Mouse (Mus musculus): Measurements from ENCODE around the gene Fam171a1.
"Not testable (repeated sequence)": the region's sequence is repeated elsewhere in the genome, so short reads cannot be mapped to it uniquely, and the experiment has no call there.

Gene Fam171a1

DNA sequence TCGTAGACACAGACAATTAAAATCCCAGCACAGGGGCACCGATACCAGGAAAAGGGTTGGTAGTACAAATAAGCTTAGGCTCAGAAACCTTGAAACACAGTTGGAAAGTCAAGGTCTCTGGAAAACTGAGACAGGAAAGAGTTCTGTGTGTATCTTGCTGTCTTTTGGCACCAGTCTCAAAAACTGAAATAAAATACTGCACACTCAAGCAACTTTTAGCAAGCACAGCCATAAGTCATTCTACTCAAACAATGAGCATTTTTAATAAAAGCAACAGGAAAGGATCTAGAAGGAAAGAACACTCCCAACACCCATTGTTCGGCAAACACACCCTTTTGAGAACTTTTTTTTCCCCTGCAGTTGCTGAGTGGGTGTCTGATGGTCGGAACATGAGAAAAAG, at the start of gene Fam171a1:
Gene Fam171a1, plus strand, starts transcription at position 359 of the 400 bp plus-strand sequence.
- DNase-seq, result no peak

DNA sequence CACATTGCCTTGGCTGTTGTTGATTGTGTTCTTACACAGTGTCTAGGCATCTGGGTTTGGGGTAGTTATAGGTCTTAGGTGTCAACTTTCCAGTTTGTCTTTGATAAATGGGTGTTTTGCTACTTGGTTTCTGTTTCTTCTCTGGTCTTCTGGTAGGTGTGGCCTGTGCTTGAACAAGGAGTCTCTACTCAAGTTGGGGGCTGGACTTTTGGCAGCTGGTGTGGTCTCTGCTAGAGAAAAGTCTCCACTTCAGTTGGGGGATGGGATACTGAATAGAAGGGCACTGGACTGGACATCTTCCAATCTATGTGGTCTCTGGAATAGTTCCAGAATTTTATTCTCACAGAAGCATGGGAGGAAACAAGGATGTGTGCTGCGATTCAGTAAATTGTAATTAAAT, 44.9 kb upstream of the Fam171a1 start:
- DNase-seq, result no peak

DNA sequence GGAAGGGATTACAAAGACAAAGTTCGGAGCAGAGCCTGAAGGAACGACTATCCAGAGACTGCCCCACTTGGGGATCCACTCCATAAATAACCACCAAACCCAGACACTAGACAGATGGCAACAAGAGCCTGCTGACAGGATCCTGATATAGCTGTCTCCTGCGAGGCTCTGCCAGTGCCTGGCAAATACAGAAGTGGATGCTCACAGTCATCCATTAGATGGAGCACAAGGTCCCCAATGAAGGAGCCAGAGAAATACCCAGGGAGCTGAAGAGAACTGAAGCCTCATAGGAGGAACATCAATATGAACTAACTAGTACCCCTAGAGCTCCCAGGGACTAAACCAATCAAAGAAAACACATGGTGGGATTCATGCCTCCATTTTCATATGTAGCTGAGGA, 25.7 kb upstream of the Fam171a1 start:
- not testable (repeated sequence) for DNase-seq

DNA sequence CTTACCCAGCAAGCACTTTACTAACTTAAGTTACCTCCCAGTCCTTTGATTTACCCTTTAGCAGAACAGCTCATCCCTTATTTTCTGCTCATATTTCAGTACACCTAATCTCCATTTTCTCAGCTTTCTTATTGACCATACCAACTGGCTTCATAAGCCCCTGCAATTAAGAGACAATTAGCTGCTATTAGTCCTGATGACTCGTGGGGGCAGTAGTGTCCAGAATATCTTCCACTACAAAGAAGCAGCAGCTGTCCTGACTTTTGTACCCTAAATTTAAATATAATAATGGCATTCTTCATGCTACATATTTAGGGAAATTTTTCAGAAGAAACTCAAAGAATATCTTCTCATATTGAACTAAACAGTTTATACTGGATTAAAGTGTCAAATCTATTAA, 24.8 kb upstream of the Fam171a1 start:
- DNase-seq, result no peak

DNA sequence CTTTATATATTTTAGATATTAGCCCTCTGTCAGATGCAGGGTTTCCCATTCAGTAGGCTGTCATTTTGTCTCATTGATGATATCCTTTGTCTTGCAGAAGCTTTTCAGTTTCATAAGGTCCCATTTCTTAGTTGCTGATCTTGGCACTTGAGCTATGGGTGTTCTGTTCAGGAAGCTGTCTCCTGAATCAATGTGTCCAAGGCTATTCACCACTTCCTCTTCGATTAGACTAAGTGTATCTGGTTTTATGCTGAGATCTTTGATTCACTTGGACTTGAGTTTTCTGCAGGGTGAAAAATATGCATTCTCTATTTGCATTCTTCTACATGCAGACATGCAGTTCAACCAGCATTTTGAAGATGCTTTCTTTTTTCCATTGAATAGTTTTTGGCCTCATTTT, 17.9 kb upstream of the Fam171a1 start:
- no peak for DNase-seq

GRCm38 (mm10) chr2:3099971-3100370, 14.1 kb upstream of the Fam171a1 start:
- no peak for DNase-seq

GRCm38 (mm10) chr2:3101292-3101957, 12.6 kb upstream of the Fam171a1 start:
- DNase-seq, result no peak

GRCm38 (mm10) chr2:3102360-3102759, 11.7 kb upstream of the Fam171a1 start:
- no peak for DNase-seq

DNA sequence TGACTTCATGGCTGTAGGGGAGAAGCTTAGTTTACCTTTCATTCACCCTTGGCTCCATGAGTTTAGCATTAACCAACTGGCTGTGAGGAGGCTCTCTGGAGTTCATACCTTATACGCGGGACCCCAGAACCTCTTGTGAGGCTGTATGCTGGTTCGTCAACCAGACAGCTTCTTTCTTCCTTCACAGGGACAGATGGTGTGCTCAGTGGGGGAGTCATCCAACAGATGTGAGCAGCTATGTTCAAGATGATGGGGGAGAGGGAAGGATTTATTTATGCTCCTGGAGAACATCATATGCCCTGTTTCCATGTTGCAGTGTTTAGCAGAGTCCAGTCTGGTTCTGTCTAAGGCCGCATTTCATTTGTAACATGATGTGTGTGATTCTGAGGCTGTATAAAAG, 6.6 kb upstream of the Fam171a1 start:
- DNase-seq, result no peak

DNA sequence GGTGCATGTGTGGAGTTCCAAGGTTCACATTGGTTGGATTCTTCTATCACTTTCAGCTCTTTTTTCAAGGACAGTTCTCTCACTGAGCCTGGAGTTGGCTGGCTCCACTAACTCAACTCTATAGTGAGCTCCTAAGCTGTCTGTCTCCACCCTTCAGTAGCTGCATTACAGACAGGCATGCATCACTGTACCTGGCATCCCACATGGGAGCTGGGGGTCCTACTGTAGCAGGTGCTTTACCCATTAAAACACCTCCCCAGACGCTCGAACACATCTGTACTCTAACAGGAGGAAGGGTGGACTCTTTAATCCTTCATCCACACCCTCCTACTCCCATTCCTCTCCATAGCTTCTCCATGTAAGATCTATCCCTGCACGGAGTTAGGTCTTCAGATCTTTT, 5.6 kb upstream of the Fam171a1 start:
- DNase-seq, result no peak

- DNase-seq, result no peak
These were observed 5.2 kb upstream of the Fam171a1 start for GRCm38 (mm10) chr2:3108834-3109233.

GRCm38 (mm10) chr2:3117855-3118202, 3.8 kb downstream of the Fam171a1 start:
- no peak for DNase-seq

DNA sequence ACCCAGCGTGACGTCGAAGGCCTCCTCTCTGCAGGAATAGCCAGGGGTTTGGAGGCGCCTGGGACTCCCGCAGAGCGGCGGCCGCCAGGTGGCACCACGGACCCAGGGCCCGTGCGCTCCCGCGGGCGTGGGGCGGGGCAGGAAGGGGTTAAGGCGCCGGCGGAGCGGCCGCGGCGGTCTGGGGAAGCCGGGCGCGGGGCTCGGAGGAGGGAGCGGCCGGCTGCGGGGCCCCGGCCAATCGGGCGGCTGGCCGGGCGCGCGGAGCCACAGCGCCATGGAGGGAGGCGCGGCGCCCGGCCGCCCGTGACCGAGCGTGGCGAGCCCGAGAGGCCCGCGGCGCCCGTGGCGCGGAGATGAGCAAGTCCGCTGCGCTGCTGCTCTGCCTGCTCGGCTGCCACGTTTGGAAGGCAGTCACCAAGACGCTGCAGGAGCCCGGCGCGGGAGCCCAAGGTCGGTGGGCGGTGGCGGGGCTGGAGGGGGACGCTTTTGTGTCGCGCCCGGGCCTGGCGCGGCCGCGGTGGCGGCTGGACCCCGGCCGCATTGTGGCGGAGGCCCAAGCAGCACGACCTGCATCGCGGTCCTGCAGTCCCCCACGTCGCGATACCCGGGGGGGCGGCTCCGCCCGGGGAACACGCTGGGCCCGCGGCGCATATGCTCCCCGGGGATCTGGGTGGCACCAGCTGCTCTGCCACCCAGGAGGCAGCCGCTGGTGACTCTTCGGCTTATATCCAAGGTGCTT, 4.3 kb downstream of the Fam171a1 start:
- peak; percentile 85 for DNase-seq

DNA sequence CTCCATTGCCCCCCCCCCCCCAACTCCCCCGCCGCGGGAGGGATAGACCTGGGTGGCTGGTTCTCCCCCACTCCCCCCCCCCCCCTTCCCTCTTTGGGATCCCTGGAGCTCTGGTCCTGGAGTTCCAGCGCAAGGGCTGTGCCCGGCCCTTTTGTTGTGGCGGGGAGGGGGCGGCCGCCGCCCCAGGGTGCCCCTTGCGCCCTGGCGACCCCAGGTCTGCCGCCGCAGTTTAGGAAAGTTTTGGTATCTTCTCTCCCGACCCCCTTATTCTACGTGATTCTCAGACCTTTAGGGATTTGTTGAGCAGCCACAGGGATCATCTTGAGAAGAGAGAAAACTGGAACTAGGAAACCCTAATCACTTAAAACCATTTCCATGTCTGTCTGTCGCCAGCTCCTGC, 4.9 kb downstream of the Fam171a1 start:
- no peak for DNase-seq

- no peak for DNase-seq
These were observed 5.4 kb downstream of the Fam171a1 start for GRCm38 (mm10) chr2:3119371-3119935.

DNA sequence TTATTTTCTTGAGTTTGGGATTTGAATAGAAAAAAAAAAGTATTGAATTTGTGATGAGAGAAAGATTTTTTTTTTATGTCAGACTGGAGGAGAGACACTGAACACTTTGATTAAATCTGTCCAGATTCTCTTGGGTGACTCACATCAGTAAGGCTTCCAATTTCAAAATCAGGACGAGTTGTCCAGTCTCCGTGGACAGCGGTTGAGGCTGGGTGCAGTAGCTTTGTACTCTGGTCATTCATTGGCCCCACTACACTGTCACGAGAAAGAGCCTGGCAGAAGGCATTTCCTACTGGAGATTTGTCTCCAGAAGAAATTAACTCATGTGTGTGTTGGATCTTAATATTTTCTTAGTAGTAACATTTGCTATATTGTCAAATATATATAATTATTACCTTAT, 8.5 kb downstream of the Fam171a1 start:
- no peak for DNase-seq

DNA sequence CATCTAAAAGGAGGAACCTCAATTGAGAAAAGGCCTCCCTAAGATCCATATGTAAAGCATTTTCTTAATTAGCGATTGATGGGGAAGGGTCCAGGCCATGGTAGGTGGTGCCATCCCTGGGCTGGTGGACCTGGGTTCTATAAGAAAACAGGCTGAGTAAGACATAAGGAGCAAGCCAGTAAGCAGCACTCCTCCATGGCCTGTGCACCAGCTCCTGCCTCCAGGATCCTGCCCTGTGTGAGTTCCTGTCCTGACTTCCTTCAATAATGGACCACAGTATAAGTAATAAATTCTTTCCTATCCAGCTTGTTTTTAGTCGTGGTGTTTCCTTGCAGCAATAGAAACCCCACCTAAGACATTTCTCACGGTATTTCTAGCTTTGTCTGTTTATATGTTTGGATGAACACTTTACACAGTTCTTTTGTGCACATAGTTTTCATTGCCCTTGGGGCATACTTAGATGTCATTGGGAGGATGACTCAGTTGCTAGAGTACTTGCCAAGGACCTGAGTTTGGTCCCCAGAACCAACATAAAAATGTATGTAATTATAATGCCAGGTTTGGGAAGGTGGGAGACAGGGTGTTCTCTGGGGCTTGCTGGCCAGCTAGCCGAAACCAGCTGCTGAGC, 13.3 kb downstream of the Fam171a1 start:
- no peak for DNase-seq

GRCm38 (mm10) chr2:3128344-3128871, 14.4 kb downstream of the Fam171a1 start:
- DNase-seq, result no peak

GRCm38 (mm10) chr2:3128910-3129309, 14.9 kb downstream of the Fam171a1 start:
- DNase-seq, result no peak

- DNase-seq, result peak; percentile 37
These were observed 18.4 kb downstream of the Fam171a1 start for GRCm38 (mm10) chr2:3132473-3132872.

DNA sequence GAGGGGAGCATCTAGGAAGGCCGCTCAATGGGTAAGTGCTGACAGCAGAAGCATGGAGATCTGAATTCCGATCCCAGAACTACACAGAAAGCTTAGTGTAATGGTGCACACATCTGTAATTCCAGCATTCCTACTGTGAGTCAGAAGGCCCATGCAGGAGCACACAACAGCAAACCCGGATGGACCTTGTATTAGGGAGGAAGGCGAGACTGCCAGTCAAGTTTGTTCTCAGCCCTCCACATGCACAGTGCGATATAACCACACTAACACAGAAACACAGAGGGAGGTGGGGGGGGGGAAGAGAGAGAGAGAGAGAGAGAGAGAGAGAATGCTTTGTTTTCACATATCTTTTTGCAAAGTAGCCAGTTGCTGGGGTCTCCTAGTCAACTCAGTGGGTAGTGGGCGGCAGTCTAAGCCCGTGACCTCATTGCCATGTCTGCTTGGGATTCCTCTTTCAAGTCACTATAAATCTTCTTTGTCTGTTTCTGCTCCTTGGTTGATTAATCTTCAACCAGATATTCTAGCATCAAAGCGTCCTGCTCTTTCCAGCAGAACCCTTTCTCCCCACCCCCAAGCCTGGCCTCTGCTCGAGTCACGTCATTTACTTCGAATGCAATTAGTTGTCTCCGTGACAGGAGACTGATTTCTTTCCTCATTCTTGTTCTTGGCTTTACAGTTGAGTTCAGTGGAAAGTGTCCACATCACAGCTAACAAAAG, 20.7 kb downstream of the Fam171a1 start:
- DNase-seq, result no peak

GRCm38 (mm10) chr2:3135297-3135684, 21.3 kb downstream of the Fam171a1 start:
- DNase-seq, result no peak

DNA sequence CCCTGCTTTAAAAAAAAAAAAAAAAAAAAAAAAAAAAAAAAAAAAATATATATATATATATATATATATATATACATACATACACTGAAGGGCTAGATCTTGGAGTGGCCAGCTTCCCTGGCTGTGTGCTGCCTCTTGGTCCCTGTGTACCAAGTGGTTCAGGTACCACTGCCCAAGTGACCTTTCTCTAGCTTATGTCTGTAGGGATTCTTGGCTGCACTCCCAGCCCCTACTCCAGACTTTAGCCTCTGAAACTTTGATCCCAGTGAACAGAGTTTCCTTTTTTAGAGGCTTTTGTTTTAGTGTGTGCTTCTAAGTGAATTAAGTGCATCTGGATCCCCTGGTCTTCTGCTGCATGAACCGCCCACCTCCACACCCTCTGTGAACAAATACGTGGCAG, 24.3 kb downstream of the Fam171a1 start:
- DNase-seq, result no peak

Measured in layer of hippocampus, adult 9-11 months (tissue).